Mouse (Mus musculus) E14TG2a.4 (cell line): ENCODE results near the gene Unc93a.
"Not testable (repeated sequence)": the region's sequence is repeated elsewhere in the genome, so short reads cannot be mapped to it uniquely, and the experiment has no call there.

Experiments used
- H3K27me3 ChIP-seq: 2 replicates; pipeline ENCODE4 v1.6.1; 2014; ENCODE audit warnings: low read length, control low read depth; ENCODE audit not compliant: insufficient read depth
- H3K36me3 ChIP-seq: 2 replicates; pipeline ENCODE4 v1.6.1; 2014; ENCODE audit warnings: low read length, control low read depth; ENCODE audit not compliant: insufficient read depth
- H3K4me1 ChIP-seq: replicated peaks from 2 replicates; pipeline ENCODE4 v1.6.1; 2014; ENCODE audit warnings: low read depth, low read length, control low read depth
- H3K4me3 ChIP-seq: replicated peaks from 2 replicates; pipeline ENCODE4 v1.5.1; 2014; ENCODE audit warnings: mild to moderate bottlenecking, low read length
- H3K9me3 ChIP-seq: 2 replicates; pipeline ENCODE4 v1.6.1; 2014; ENCODE audit warnings: low read length, control low read depth

Gene Unc93a

GRCm38 (mm10) chr17:13123308-13124038 lies 8.1 kb downstream of the Unc93a start:
- not testable (repeated sequence) for H3K27me3 ChIP-seq, H3K36me3 ChIP-seq, H3K4me1 ChIP-seq, H3K9me3 ChIP-seq, H3K4me3 ChIP-seq

GRCm38 (mm10) chr17:13112504-13113291 lies 18.9 kb downstream of the Unc93a start:
- not testable (repeated sequence) for H3K27me3 ChIP-seq, H3K36me3 ChIP-seq, H3K4me1 ChIP-seq, H3K9me3 ChIP-seq, H3K4me3 ChIP-seq

GRCm38 (mm10) chr17:13106563-13106962 lies 25.0 kb downstream of the Unc93a start:
- H3K36me3 ChIP-seq, H3K9me3 ChIP-seq, H3K4me1 ChIP-seq, H3K4me3 ChIP-seq, H3K27me3 ChIP-seq: not testable (repeated sequence)

DNA sequence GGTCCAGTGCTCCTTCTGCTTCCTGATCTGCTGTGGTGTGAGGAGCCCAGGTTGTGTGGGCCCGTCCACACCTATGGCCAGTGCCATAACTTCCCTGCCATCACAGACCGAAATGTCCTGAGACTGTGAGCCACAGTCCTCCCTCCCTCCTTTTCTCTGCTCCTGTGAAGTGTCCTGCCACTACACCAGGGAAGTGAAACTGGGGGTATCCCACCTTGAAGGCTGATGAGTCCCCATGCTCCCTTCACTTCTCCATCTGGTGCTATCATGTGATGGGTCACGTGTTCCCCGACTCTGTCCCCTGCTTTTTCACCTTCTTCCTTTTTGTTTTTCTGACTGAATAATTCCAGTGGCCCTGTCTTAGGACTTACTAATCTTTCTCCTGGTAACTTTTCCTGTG lies 38.6 kb downstream of the Unc93a start:
- not testable (repeated sequence) for H3K4me3 ChIP-seq, H3K4me1 ChIP-seq, H3K9me3 ChIP-seq, H3K27me3 ChIP-seq, H3K36me3 ChIP-seq

DNA sequence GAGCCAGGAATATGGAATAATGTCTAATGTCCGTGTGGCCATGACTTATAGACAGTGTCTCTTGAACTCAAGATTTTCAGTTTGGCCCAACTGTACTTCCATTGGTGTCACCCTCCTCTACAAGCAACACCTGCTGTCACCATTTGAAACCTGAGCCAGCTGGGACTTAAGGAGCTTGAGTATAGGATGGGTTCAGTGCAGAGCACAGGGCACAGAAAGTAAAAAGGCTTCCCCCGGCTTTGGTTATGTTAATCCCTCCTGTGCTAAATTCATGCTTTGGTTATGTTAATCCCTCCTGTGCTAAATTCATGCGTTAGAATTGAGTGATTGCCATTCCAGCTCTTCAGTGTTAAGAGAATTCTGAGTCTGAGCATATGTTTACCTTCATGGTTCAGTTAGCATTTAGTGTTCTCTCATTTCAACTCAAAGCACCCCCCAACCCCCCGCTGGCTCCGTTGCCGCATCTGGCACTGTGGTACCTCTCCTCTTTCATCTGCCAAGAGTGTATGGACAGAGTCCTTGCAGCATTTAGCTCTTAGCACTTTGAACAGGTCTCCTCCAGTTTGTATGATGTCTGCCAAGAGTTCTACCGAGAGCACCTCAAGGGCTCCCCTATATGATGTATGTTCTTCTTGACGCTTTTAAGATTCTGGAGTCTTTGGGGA lies 39.4 kb downstream of the Unc93a start:
- not testable (repeated sequence) for H3K27me3 ChIP-seq, H3K36me3 ChIP-seq, H3K4me1 ChIP-seq, H3K4me3 ChIP-seq, H3K9me3 ChIP-seq

GRCm38 (mm10) chr17:13091510-13091909 lies 40.1 kb downstream of the Unc93a start:
- not testable (repeated sequence) for H3K36me3 ChIP-seq, H3K9me3 ChIP-seq, H3K4me3 ChIP-seq, H3K4me1 ChIP-seq, H3K27me3 ChIP-seq

DNA sequence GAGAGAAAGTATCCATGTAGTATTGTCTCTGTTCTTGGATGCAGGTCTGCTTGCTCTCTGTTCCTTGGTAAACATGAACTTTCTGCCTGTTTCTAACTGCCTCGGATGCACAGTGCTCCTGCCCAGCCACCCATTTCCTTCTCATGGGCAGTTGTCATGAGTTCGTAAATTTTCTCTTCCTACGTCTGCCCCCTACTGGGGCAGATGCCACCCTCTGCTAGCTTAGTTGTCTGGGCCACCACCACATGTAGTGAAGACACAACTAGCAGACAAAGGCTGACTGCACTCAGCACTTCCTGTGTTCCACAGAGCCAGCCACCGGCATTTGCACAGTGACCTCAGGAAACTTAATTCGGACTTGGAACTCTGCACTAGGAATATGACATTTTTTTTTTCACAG lies 62.4 kb downstream of the Unc93a start:
- not testable (repeated sequence) for H3K4me1 ChIP-seq, H3K36me3 ChIP-seq, H3K9me3 ChIP-seq, H3K4me3 ChIP-seq, H3K27me3 ChIP-seq

GRCm38 (mm10) chr17:13067864-13068385 lies 63.7 kb downstream of the Unc93a start:
- H3K4me3 ChIP-seq, H3K27me3 ChIP-seq, H3K9me3 ChIP-seq, H3K36me3 ChIP-seq, H3K4me1 ChIP-seq: not testable (repeated sequence)

DNA sequence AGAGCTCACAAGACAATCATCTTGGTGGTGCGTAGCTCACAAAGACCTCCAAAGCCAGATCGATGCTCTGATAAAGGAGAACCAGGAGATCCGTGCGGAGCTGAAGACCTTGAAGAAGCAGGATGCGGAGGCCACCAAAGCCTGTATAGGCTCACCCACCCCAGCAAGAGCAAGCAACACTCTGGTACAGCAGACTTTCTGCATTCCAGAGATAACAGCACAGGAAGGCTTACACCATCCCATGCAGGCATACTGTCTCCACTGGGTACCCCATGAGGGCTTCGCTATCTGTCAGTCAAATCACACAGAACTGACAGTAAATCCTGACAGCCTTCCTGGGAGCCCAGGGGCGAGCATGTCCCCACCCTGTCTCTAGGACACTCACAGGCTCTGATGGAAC lies 68.7 kb downstream of the Unc93a start:
- not testable (repeated sequence) for H3K9me3 ChIP-seq, H3K4me3 ChIP-seq, H3K4me1 ChIP-seq, H3K36me3 ChIP-seq, H3K27me3 ChIP-seq

- not testable (repeated sequence) for H3K27me3 ChIP-seq, H3K4me1 ChIP-seq, H3K4me3 ChIP-seq, H3K36me3 ChIP-seq, H3K9me3 ChIP-seq
Observed at GRCm38 (mm10) chr17:13060804-13061203, 70.8 kb downstream of the Unc93a start, which contains the start of gene Tcp10b. Tcp10b (plus strand) TSS chr17:13061104.
